Mouse (Mus musculus) left cerebral cortex, adult 18-20 months (tissue): Measurements from ENCODE around the gene Nprl2. TPM values are rescaled to one million over a fixed set of nuclear protein-coding genes. Genes with fewer than 3 reads are reported as not detected.
"Not testable (repeated sequence)": the region's sequence is repeated elsewhere in the genome, so short reads cannot be mapped to it uniquely, and the experiment has no call there.

Source experiments
- DNase-seq, 2 experiments: peaks; one replicate each; pipeline ENCODE4 v3.0.0; 2021 to 2022; ENCODE audit warnings: low spot score in 2 of 2, mixed read lengths in 1 of 2
- total RNA-seq, 2 experiments: library from RNA; stranded (reverse); gene quantifications; 2 replicates each; pipeline ENCODE4 v1.2.3; 2021

Nprl2 gene
- total RNA-seq, 2 experiments from 2014 or later = 42.2 to 43.6 TPM

- no peak for DNase-seq
Measured at GRCm38 (mm10) chr9:107551890-107552355, 9.9 kb downstream of the Nprl2 start.

- DNase-seq = no peak
Measured at GRCm38 (mm10) chr9:107552690-107553393, 10.8 kb downstream of the Nprl2 start.

DNA sequence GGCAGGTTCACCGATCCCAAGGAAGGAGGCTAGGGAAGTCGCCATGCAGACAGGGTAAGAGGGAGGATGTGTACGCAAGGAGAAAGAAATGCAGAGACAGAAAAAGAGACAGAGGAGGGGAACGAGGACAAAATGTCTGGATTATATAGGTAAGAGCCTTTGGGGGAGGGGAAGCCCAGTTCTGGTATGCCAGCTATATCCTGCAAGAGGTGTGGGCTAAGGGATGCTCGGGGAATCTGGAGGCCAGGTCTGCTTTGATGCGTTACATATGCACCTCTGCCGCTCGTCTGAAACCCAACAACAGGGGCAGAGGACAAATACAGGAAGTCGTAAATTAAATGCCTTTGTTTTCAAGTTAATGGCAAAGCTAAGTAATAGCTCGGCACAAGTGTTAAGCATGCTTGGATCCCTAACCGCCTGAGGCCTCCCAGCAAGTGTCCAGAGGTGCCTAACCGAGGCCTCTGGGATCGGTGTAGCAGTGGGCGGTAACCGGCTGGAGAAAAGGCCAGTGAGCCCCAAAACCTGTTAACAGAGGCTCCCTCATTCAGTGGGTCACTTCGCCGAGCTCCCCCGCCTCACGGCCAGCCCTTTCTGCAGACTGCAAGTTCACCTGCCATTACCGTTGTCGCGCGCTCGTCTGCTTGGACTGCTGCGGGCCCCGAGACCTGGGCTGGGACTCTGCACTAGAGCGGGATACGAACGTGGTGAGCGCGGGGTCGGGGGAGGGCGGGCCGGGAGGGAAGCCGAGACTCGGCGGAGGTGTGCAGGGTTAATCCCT, 11.7 kb downstream of the Nprl2 start:
- DNase-seq = no peak

DNA sequence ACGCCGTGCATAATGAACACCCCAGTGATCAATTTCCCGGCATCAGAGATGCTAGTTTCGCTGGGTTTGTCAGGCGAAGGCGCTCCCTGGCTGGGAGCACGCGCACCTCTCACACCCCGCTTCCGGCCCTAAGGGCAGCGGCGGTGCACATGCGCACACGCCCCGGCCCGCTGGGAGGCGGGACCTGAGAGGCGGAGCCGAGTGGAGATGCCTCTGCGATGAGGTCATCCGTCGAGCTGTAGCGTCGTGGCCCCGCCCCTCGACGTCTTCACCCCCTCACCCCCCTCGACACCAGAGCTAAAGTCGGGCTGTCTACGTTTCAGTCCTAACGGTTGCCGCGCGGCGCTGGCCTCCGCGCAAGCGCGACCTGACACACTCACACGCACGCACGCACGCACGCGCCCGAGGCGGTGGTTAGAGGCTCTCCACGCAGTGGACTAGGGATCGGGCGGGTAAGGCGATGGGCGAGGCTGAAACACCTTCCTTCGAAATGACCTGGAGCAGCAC, 12.3 kb downstream of the Nprl2 start:
- DNase-seq = peak; percentile 89 to 95

- no peak for DNase-seq
Measured at GRCm38 (mm10) chr9:107555031-107555457, 13.0 kb downstream of the Nprl2 start.

- no peak for DNase-seq
Measured at GRCm38 (mm10) chr9:107555701-107556100, 13.7 kb downstream of the Nprl2 start.

DNA sequence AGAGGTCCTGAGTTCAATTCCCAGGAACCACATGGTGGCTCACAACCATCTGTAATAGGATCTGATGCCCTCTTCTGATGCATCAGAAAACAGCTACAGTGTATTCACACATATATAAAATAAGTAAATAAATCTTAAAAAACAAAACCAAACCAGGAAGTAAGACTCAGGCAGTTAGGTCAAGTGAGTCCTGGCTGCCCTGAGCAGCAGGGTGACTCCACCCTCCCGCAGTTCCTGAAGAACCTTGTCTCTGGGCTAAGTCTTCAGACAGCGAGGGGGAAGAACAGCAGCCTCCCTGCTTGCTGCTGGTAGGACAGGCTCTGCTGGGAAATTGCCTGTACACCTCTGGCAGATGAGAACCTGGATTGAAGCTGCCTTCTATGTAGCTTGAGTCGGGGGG, 14.3 kb downstream of the Nprl2 start:
- DNase-seq = no peak

DNA sequence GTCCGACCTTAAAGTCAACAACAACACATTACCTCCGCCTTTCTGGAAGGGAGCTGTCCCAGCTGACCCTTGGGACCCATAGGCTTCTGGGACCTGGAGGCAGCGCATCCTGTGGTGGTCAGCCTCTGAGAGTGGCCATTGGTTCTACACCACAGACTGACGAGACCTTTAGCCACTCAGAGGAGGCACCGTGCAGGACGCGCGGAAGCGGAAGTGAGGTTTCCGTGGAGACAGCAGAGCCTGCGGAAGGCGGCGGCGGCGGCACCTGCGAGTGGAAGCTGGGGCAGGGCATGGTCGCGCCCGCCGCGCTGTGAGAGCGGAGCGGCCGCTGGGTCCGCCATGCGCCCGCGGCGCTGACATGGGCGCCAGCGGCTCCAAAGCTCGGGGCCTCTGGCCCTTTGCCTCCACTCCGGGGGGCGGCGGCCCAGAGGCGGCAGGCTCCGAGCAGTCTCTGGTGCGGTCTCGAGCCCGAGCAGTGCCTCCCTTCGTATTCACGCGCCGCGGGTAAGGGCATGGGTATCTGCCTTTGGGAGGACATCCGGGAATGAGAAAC, 21.1 kb downstream of the Nprl2 start, which contains the start of gene Tusc2:
TSS of gene Tusc2 (plus strand) at position 227 of the 553 bp plus-strand sequence.
- peak; percentile 95 to 97 for DNase-seq

- DNase-seq = not testable (repeated sequence)
Measured at GRCm38 (mm10) chr9:107565556-107565955, 23.5 kb downstream of the Nprl2 start.

DNA sequence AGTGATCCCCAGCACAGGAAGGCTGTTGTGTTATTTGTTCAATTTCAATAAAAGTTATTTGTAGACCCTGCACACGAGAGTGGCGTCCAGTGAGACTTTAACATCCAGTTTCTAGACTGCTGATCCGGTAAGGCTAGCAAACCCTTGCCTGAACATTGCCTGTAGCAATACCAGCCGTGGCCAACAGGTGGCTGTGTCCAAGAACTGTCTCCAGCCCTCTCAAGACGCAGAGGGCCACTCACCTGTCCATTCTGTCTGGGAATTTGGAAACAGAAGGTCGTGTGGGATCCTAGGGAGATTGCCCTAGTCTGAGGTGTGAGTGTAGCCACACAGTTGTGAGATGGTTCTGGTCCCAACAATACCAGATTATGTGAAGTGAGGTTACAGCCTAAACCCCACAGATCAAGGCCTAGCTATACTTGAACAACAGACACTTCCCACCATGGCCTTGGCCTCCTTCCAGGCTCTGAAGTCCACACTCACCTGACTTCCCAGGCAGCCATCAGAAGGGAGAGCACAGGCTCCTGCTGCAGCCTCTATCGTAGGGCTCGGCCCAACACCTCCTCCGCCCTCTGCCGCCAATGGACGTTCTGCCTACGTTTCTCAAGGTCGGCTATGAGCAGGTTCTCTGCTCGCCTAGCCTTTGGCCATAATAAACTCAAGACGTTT, 24.1 kb downstream of the Nprl2 start:
- DNase-seq = peak; percentile 64 to 73

GRCm38 (mm10) chr9:107566855-107567254, 24.8 kb downstream of the Nprl2 start:
- DNase-seq = no peak

DNA sequence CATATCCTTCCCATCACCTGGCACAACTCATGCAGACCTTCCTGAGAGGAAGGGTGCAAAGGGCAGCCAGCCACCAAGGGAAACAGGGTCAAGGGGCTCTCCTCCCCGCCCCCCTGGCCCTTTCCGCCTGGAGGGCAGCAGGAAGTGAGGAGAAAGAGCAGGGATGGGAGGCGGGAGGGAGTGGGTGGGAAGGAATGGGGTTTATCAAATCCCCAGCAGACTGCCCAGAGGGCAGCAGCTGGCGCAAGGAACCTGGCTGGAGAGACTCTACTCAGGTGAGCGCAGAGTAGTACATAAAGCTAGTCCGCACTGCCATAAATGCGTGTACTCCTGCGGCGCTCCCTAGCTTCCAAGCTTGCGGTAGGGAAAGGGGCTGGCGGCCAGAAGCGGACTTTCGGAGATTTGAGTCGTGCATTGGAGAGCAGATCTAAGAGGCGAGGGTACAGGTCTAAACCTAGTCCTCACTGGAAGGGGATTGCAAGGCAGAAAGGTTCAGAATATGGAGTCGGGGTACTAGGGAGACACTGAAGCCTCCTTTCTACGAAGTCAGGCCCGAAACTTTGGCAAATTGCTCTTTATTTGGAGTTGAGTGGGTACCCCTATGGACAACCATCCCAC, 25.8 kb downstream of the Nprl2 start, which contains the start of gene Hyal2:
TSS of gene Hyal2 (plus strand) at position 244 of the 618 bp plus-strand sequence.
- no peak for DNase-seq

DNA sequence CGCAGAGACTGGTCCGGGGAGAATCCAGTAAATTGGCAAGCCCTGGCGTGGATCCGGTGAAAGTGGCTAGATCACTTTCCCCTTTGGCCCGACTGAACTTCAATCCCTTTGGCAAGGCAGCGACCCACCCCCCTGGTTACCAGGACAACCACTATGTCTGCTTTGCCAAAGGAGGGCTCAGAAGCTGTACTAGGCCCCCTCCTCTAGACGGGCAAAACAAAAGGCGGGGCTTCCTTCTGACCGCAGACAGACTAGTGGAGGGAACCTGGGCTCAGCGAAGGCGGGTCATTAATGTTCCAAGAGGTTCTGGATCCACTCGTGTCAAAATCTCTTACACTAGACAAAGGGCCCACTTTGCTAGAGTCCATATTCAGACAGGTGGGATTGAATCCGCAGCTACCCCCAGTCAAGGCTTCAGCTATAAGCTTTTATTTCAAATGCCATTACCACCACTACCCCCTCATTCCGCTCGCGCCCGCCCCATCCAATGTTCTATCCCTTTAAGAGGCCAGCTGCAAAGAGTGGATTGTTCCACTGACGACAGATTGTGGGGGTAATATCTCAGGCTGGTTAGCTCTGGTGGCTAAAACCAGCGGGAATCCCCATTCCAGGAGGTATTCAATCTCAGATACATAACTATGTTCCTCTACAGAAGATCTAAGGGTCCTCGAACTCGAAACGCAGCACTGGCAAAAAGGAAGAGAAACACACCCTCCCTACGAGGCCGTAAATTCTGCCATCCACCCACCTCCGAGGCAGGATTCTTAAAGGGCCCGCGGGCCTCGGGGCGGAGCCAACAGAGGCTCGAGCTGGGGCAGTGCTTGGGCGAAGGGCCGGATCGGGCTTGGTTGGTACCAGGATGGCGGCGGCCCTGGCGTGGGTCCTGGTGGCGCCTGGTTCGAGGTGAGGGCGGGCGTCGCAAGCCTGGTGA, 26.6 kb downstream of the Nprl2 start:
- peak; percentile 76 to 79 for DNase-seq

DNA sequence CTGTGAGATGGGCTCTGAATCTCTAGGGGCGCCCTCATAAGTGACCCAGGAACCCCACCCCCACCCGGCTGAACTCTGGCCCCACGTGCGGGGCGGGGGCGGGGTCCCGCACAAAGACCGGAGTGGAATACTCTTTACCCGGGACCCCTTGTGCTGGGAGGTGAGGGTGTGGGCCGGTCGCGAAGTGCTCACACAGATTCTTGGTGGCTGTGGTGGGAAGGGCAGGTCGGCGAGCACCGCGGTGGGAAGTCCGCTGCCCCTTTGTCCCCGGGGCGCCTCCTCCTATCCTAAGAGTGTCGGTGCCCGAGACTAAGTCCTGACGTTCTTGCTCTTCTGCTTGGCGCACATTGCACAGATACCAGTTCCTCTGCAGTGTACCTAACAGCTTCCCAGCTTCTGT, 27.2 kb downstream of the Nprl2 start:
- DNase-seq = no peak

GRCm38 (mm10) chr9:107570016-107570415, 28.0 kb downstream of the Nprl2 start:
- DNase-seq = no peak

GRCm38 (mm10) chr9:107570845-107571244, 28.8 kb downstream of the Nprl2 start:
- no peak for DNase-seq

DNA sequence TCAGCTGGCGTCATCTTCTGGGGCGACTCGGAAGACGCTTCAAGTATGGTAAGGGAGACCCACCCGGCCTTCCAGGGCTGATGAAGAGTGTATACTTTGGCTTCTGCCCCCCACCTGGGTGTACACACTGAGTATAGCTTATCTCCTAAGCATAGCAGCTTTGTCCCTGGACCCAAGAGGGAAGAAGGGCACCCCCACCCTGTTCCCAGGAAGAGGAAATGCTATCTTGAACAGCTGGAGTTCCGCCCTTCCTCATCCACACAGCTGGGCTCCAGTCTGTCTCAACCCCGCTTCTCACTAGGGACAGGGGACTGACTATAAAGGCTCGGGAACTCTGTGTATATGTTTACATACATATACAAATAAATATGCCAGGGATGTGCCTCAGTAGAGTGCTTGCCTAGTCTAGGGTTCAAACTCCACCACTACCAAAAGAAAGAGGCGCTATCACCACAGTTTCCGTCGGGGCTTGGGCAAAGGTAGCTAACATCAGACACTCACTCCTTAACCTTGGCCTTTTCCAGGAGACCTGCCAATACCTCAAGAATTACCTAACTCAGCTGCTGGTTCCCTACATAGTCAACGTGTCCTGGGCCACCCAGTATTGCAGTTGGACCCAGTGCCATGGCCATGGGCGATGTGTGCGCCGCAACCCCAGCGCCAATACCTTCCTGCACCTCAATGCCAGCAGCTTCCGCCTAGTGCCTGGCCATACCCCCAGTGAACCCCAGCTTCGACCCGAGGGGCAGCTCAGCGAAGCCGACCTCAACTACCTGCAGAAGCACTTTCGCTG, 29.7 kb downstream of the Nprl2 start:
- DNase-seq = no peak

GRCm38 (mm10) chr9:107572327-107572662, 30.3 kb downstream of the Nprl2 start:
- no peak for DNase-seq

GRCm38 (mm10) chr9:107573774-107574173, 31.7 kb downstream of the Nprl2 start:
- DNase-seq = not testable (repeated sequence)
